Mouse (Mus musculus) layer of hippocampus, adult 18-20 months (tissue): ENCODE data around the gene Olfr94. TPM values are rescaled to one million over a fixed set of nuclear protein-coding genes. Genes with fewer than 3 reads are reported as not detected.

Experiments used
- total RNA-seq, 2 experiments: library from RNA; stranded (reverse); gene quantifications; 2 replicates each; pipeline ENCODE4 v1.2.3; 2021

Gene Olfr94
- total RNA-seq, 2 experiments from 2014 or later = not detected

Other genes with a start within 250 kb of the Olfr94 start
- 100 to 1,000 TPM; 140 to 145 TPM for gene Ppp1r11, start 249.3 kb downstream of the Olfr94 start, total RNA-seq
- gene Znrd1, start 242.4 kb downstream of the Olfr94 start, total RNA-seq = 10 to 100 TPM; 31.3 to 37.2 TPM
- 1 to 10 TPM; 5.6 to 7.2 TPM for gene Znrd1as, start 242.4 kb downstream of the Olfr94 start, total RNA-seq
- not detected for gene 2410137M14Rik, start 219.8 kb downstream of the Olfr94 start, total RNA-seq
- under 1 TPM; 0.87 to 0.96 TPM for gene H2-M5, start 211.5 kb downstream of the Olfr94 start, total RNA-seq
- gene Zfp57, start 199.8 kb downstream of the Olfr94 start, total RNA-seq = 1 to 10 TPM; 8.1 to 8.7 TPM
- gene Mog, start 177.6 kb downstream of the Olfr94 start, total RNA-seq = 10 to 100 TPM; 35.8 to 43.1 TPM
- gene Gabbr1, start 155.0 kb downstream of the Olfr94 start, total RNA-seq = 100 to 1,000 TPM; 683 to 686 TPM
- not detected for gene Olfr90, start 112.5 kb downstream of the Olfr94 start, total RNA-seq
- not detected for gene Olfr91, start 102.7 kb downstream of the Olfr94 start, total RNA-seq
- not detected for gene Olfr92, start 80.9 kb downstream of the Olfr94 start, total RNA-seq
- gene Olfr93, start 39.5 kb downstream of the Olfr94 start, total RNA-seq = not detected
- not detected for gene Ubd, start 7.1 kb downstream of the Olfr94 start, total RNA-seq
- gene Olfr95, start 12.1 kb upstream of the Olfr94 start, total RNA-seq = not detected
- not detected for gene Olfr96, start 19.2 kb upstream of the Olfr94 start, total RNA-seq
- not detected for gene Olfr97, start 36.3 kb upstream of the Olfr94 start, total RNA-seq
- not detected for gene Olfr98, start 62.8 kb upstream of the Olfr94 start, total RNA-seq
- 1 to 10 TPM; 2.6 to 2.8 TPM for gene H2-M3, start 69.2 kb upstream of the Olfr94 start, total RNA-seq
- not detected for gene Olfr99, start 82.5 kb upstream of the Olfr94 start, total RNA-seq
- not detected for gene Olfr101, start 103.3 kb upstream of the Olfr94 start, total RNA-seq
- not detected for gene Olfr102, start 116.1 kb upstream of the Olfr94 start, total RNA-seq
- not detected for gene Olfr103, start 138.7 kb upstream of the Olfr94 start, total RNA-seq
- not detected for gene Olfr104-ps, start 158.6 kb upstream of the Olfr94 start, total RNA-seq
- not detected for gene Olfr105-ps, start 178.0 kb upstream of the Olfr94 start, total RNA-seq
- not detected for gene Olfr106-ps, start 189.4 kb upstream of the Olfr94 start, total RNA-seq
- gene Olfr107, start 198.2 kb upstream of the Olfr94 start, total RNA-seq = not detected
- gene Olfr108, start 244.5 kb upstream of the Olfr94 start, total RNA-seq = not detected